Comparison of ENCODE assay signal across 9 mouse cellular contexts in genomic region chr10:18602030-18602429, GRCm38 (mm10). TPM values are rescaled to one million over a fixed set of nuclear protein-coding genes. Genes with fewer than 3 reads are reported as not detected.
DNase-seq lines count a peak whose midpoint lies in the region; ATAC-seq and TF ChIP-seq lines count a peak whose summit lies in the region.
"Had no signal": no experiment of that assay in that cellular context is flagged by ENCODE, and none has a peak within 500 bp of the region (broad histone marks: within the 10 kb centered on the region; RNA-seq: fewer than 3 reads in every experiment).

No protein-coding gene starts in this region.

- no peaks in the 10 kb centered on the region for H3K9me3 ChIP-seq in liver, embryonic 14.5 days (ENCODE audit: control insufficient read depth, low read length)
- H3K9me3 ChIP-seq: heart, embryonic 15.5 days had no signal

- H3K4me2 ChIP-seq in liver, embryonic 14.5 days (ENCODE audit: low read depth) = no peak overlapping the region
- H3K4me2 ChIP-seq: heart, embryonic 15.5 days had no signal

- no peak overlapping the region for H3K9ac ChIP-seq in liver, embryonic 14.5 days (replicated peaks)
- H3K9ac ChIP-seq: heart, embryonic 15.5 days had no signal

- no peak overlapping the region for H3K27ac ChIP-seq in liver, embryonic 14.5 days
- H3K27ac ChIP-seq: heart, embryonic 15.5 days had no signal

- TF ChIP-seq CTCF in liver, embryonic 14.5 days (IDR thresholded peaks at IDR 0.05; ENCODE audit: low read depth) = peak; percentile 71

- no peak for ATAC-seq in liver, embryonic 14.5 days (ENCODE audit: insufficient read depth)

- peak; percentile 34 for DNase-seq in CD4-positive helper T cell, adult 2 months (ENCODE audit: low read depth, low spot score)
- DNase-seq in T-cell, adult 2 months (ENCODE audit: low spot score) = peak; percentile 37
- peak; percentile 86 to 90 for DNase-seq in cerebellum, postnatal 14 days
- DNase-seq in frontal cortex, postnatal 36 days (ENCODE audit: low spot score in 2 of 2) = peak; percentile 74 to 84
- peak; percentile 68 to 90 for DNase-seq in kidney, postnatal 25 days
- peak; percentile 4 to 19 (median 12) for DNase-seq in liver, embryonic 14.5 days (ENCODE audit: low read depth in 3 of 3, low spot score in 3 of 3)
- DNase-seq in ovary, postnatal 14 days (ENCODE audit: low spot score) = peak; percentile 63
- DNase-seq in thymus, postnatal 25 days = peak; percentile 86

- no peak overlapping the region for H3K4me3 ChIP-seq in liver, embryonic 14.5 days (ENCODE audit: insufficient read depth in 1 of 2, low read depth in 2 of 2, low read length in 2 of 2)
- H3K4me3 ChIP-seq: heart, embryonic 15.5 days had no signal

- H3K27me3 ChIP-seq in liver, embryonic 14.5 days (ENCODE audit: control insufficient read depth, insufficient read depth, low read length) = no peaks in the 10 kb centered on the region
- H3K27me3 ChIP-seq: heart, embryonic 15.5 days had no signal

- H3K4me1 ChIP-seq in liver, embryonic 14.5 days (replicated peaks; ENCODE audit: control insufficient read depth in 2 of 2, insufficient read depth in 2 of 2, low read length in 1 of 2) = no peaks in the 10 kb centered on the region
- H3K4me1 ChIP-seq: heart, embryonic 15.5 days had no signal

- H3K36me3 ChIP-seq in liver, embryonic 14.5 days (replicated peaks; ENCODE audit: control insufficient read depth, insufficient read depth, low read depth) = no peaks in the 10 kb centered on the region
- H3K36me3 ChIP-seq: heart, embryonic 15.5 days had no signal

- no peak for TF ChIP-seq EP300 in liver, embryonic 14.5 days (IDR thresholded peaks at IDR 0.05; ENCODE audit: low read depth)

- 17% methylated on average over 4 of the region's 4 CpGs for WGBS in liver, embryonic 14.5 days (ENCODE audit: insufficient replicate concordance)

RNA-seq across cellular contexts. Expression of gene Hebp2, which starts 56.2 kb away (rescaled TPM):
- polyA plus RNA-seq in liver, embryonic 14.5 days (2012; rRNA removed) = 0.38 and 0.68 TPM in 2 replicates
- 2.0 and 2.5 TPM in 2 replicates for polyA plus RNA-seq in liver, embryonic 14.5 days (2014; fragmentation: Nextera tagmentation; extraction: Ambion mirVana)

Comparison
In these comparisons a context has a peak if more than half of its experiments do, and no peak if none do; other contexts are left out.
1. DNase-seq: peak in every context shown above with its lines; median percentile 88 in cerebellum, postnatal 14 days; 86 in thymus, postnatal 25 days; 79 in frontal cortex, postnatal 36 days; 79 in kidney, postnatal 25 days; 63 in ovary, postnatal 14 days; 37 in T-cell, adult 2 months; 34 in CD4-positive helper T cell, adult 2 months; 12 in liver, embryonic 14.5 days.